Mouse (Mus musculus) forebrain, embryonic 14.5 days (tissue): ENCODE results near the gene Kcnv2. TPM values are rescaled to one million over a fixed set of nuclear protein-coding genes. Genes with fewer than 3 reads are reported as not detected.

Experiments used
- ATAC-seq: fragments of 200-750 bp; cut with Nextera tagmentation; 2 replicates; pipeline ENCODE4 v1.8.0; 2017; ENCODE audit warnings: mild to moderate bottlenecking, moderate library complexity
- DNase-seq: peaks from one replicate; pipeline ENCODE4 v3.0.0-alpha.2; 2015; ENCODE audit warnings: low spot score
- H3K27ac ChIP-seq: fragments of 300-500 bp; sonication (generic); 2 replicates; pipeline ENCODE4 v1.5.1; 2014; ENCODE audit warnings: low read depth, mild to moderate bottlenecking, control low read depth, low read length, moderate library complexity
- H3K27me3 ChIP-seq: fragments of 300-500 bp; sonication (generic); replicated peaks from 2 replicates; pipeline ENCODE4 v1.6.1; 2014; ENCODE audit warnings: low read length, control low read depth, mixed read lengths; ENCODE audit not compliant: control insufficient read depth, insufficient read depth
- H3K36me3 ChIP-seq: fragments of 300-500 bp; sonication (generic); 2 replicates; pipeline ENCODE4 v1.6.1; 2014; ENCODE audit warnings: low read length, control low read depth; ENCODE audit not compliant: control insufficient read depth, insufficient read depth
- H3K4me1 ChIP-seq: fragments of 300-500 bp; sonication (generic); 2 replicates; pipeline ENCODE4 v1.6.1; 2014; ENCODE audit warnings: antibody characterized with exemption, low read length, control low read depth; ENCODE audit not compliant: control insufficient read depth, insufficient read depth
- H3K4me2 ChIP-seq: fragments of 300-500 bp; sonication (generic); 2 replicates; pipeline ENCODE4 v1.6.1; 2014; ENCODE audit warnings: mild to moderate bottlenecking, control low read depth, low read length
- H3K4me3 ChIP-seq: fragments of 300-500 bp; sonication (generic); 2 replicates; pipeline ENCODE4 v1.5.1; 2014; ENCODE audit warnings: low read depth, low read length, control low read depth
- H3K9ac ChIP-seq: fragments of 300-500 bp; sonication (generic); 2 replicates; pipeline ENCODE4 v1.6.1; 2014; ENCODE audit warnings: mild to moderate bottlenecking, low read length, control low read depth, moderate library complexity
- H3K9me3 ChIP-seq: fragments of 300-500 bp; sonication (generic); replicated peaks from 2 replicates; pipeline ENCODE4 v1.6.1; 2016; ENCODE audit warnings: low read length, control low read depth, mixed read lengths; ENCODE audit not compliant: control insufficient read depth
- whole genome bisulfite sequencing: fragments of 180-500 bp; shearing (Covaris S2); extraction: QIAGEN DNeasy Blood & Tissue Kit; methylation state at CpG from one replicate; pipeline ENCODE4 v1.1.7; 2014; 5-methylcytosine and 5-hydroxymethylcytosine counted together
- polyA plus RNA-seq: library from polyadenylated mRNA; unstranded; fragments of >200 nt; fragmentation: Nextera tagmentation; extraction: Ambion mirVana; gene quantifications from 2 replicates; pipeline ENCODE4 v1.2.1, GENCODE M21; 2014

Kcnv2 gene
- polyA plus RNA-seq, 1 experiment from 2014 or later = not detected

GRCm38 (mm10) chr19:27382131-27382530 is 59.7 kb downstream of the Kcnv2 start:
- DNase-seq (peak; percentile 57), ATAC-seq (no peak)
- Histone ChIP-seq H3K9ac (no peak overlapping the region), H3K27me3 (no peaks in the 10 kb centered on the region), H3K9me3 (no peaks in the 10 kb centered on the region), H3K4me1 (no peaks in the 10 kb centered on the region), H3K4me2 (no peak overlapping the region), H3K27ac (no peak overlapping the region), H3K36me3 (peaks cover 16% of the 10 kb centered on the region), H3K4me3 (no peak overlapping the region)
- 88% methylated on average over 1 of the region's 1 CpGs for WGBS

- ATAC-seq (no peak), DNase-seq (no peak)
- Histone ChIP-seq H3K36me3 (peaks cover 27% of the 10 kb centered on the region), H3K4me3 (no peak overlapping the region), H3K27me3 (no peaks in the 10 kb centered on the region), H3K4me2 (no peak overlapping the region), H3K9me3 (no peaks in the 10 kb centered on the region), H3K27ac (no peak overlapping the region), H3K4me1 (no peaks in the 10 kb centered on the region), H3K9ac (no peak overlapping the region)
- WGBS = 92% methylated on average over 5 of the region's 5 CpGs
These were observed 60.9 kb downstream of the Kcnv2 start for GRCm38 (mm10) chr19:27383266-27383665.

- no peaks in the 10 kb centered on the region for H3K9me3 ChIP-seq
- no peaks in the 10 kb centered on the region for H3K27me3 ChIP-seq
- H3K27ac ChIP-seq = no peak overlapping the region
- H3K4me1 ChIP-seq = no peaks in the 10 kb centered on the region
- no peak overlapping the region for H3K9ac ChIP-seq
- DNase-seq (no peak), ATAC-seq (no peak)
- no peak overlapping the region for H3K4me2 ChIP-seq
- peaks cover 45% of the 10 kb centered on the region for H3K36me3 ChIP-seq
- H3K4me3 ChIP-seq = no peak overlapping the region
These were observed 62.9 kb downstream of the Kcnv2 start for GRCm38 (mm10) chr19:27385304-27385703.

Other genes starting within 250 kb of the Kcnv2 start
- gene Vldlr, start 106.1 kb upstream of the Kcnv2 start, polyA plus RNA-seq = 25.5 and 32.6 TPM in 2 replicates
- gene Pum3, start 107.2 kb downstream of the Kcnv2 start, polyA plus RNA-seq = 69.3 and 76.8 TPM in 2 replicates